Mouse (Mus musculus): ENCODE data around the gene Lmf1. TPM values are rescaled to one million over a fixed set of nuclear protein-coding genes. Genes with fewer than 3 reads are reported as not detected.

Gene Lmf1
- polyA plus RNA-seq, 1 experiment = 15.2 TPM

- Histone ChIP-seq H3K27me3 (ENCODE audit: control insufficient read depth, insufficient read depth, low read length, poor library complexity, severe bottlenecking) (no peaks in the 10 kb centered on the region), H3K27ac (ENCODE audit: insufficient read depth, low read length) (no peak overlapping the region), H3K4me3 (ENCODE audit: low read depth, low read length) (no peak overlapping the region), H3K9ac (ENCODE audit: low read depth, poor library complexity, severe bottlenecking) (no peak overlapping the region), H3K9me3 (replicated peaks; ENCODE audit: control insufficient read depth, insufficient read depth, low read length, poor library complexity, severe bottlenecking) (no peaks in the 10 kb centered on the region), H3K4me1 (ENCODE audit: control insufficient read depth, insufficient read depth, low read length) (no peaks in the 10 kb centered on the region), H3K36me3 (ENCODE audit: control insufficient read depth, insufficient read depth, low read length, poor library complexity, severe bottlenecking) (no peaks in the 10 kb centered on the region)
- no peak for TF ChIP-seq CTCF (IDR thresholded peaks at IDR 0.05; ENCODE audit: low read depth, low read length)
- no peak for TF ChIP-seq POLR2A (IDR thresholded peaks at IDR 0.05; ENCODE audit: insufficient read depth, low read length)
- no peak for TF ChIP-seq EP300 (IDR thresholded peaks at IDR 0.05; ENCODE audit: insufficient read depth, low read depth, low read length)
Observed at GRCm38 (mm10) chr17:25610151-25610550, 31.3 kb downstream of the Lmf1 start.

- Histone ChIP-seq H3K27me3 (ENCODE audit: control insufficient read depth, insufficient read depth, low read length, poor library complexity, severe bottlenecking) (no peaks in the 10 kb centered on the region), H3K27ac (ENCODE audit: insufficient read depth, low read length) (no peak overlapping the region), H3K36me3 (ENCODE audit: control insufficient read depth, insufficient read depth, low read length, poor library complexity, severe bottlenecking) (no peaks in the 10 kb centered on the region), H3K9me3 (replicated peaks; ENCODE audit: control insufficient read depth, insufficient read depth, low read length, poor library complexity, severe bottlenecking) (no peaks in the 10 kb centered on the region), H3K9ac (ENCODE audit: low read depth, poor library complexity, severe bottlenecking) (no peak overlapping the region), H3K4me1 (ENCODE audit: control insufficient read depth, insufficient read depth, low read length) (no peaks in the 10 kb centered on the region), H3K4me3 (ENCODE audit: low read depth, low read length) (no peak overlapping the region)
- no peak for TF ChIP-seq EP300 (IDR thresholded peaks at IDR 0.05; ENCODE audit: insufficient read depth, low read depth, low read length)
- TF ChIP-seq CTCF (IDR thresholded peaks at IDR 0.05; ENCODE audit: low read depth, low read length) = no peak
- no peak for TF ChIP-seq POLR2A (IDR thresholded peaks at IDR 0.05; ENCODE audit: insufficient read depth, low read length)
Observed at GRCm38 (mm10) chr17:25612537-25612936, 33.7 kb downstream of the Lmf1 start.

GRCm38 (mm10) chr17:25613323-25613722, 34.4 kb downstream of the Lmf1 start:
- no peaks in the 10 kb centered on the region for H3K9me3 ChIP-seq (replicated peaks; ENCODE audit: control insufficient read depth, insufficient read depth, low read length, poor library complexity, severe bottlenecking)
- no peaks in the 10 kb centered on the region for H3K27me3 ChIP-seq (ENCODE audit: control insufficient read depth, insufficient read depth, low read length, poor library complexity, severe bottlenecking)
- TF ChIP-seq EP300 (IDR thresholded peaks at IDR 0.05; ENCODE audit: insufficient read depth, low read depth, low read length) (no peak), CTCF (IDR thresholded peaks at IDR 0.05; ENCODE audit: low read depth, low read length) (no peak), POLR2A (IDR thresholded peaks at IDR 0.05; ENCODE audit: insufficient read depth, low read length) (no peak)
- no peak overlapping the region for H3K4me3 ChIP-seq (ENCODE audit: low read depth, low read length)
- no peaks in the 10 kb centered on the region for H3K36me3 ChIP-seq (ENCODE audit: control insufficient read depth, insufficient read depth, low read length, poor library complexity, severe bottlenecking)
- no peaks in the 10 kb centered on the region for H3K4me1 ChIP-seq (ENCODE audit: control insufficient read depth, insufficient read depth, low read length)
- H3K9ac ChIP-seq (ENCODE audit: low read depth, poor library complexity, severe bottlenecking) = no peak overlapping the region
- no peak overlapping the region for H3K27ac ChIP-seq (ENCODE audit: insufficient read depth, low read length)

DNA sequence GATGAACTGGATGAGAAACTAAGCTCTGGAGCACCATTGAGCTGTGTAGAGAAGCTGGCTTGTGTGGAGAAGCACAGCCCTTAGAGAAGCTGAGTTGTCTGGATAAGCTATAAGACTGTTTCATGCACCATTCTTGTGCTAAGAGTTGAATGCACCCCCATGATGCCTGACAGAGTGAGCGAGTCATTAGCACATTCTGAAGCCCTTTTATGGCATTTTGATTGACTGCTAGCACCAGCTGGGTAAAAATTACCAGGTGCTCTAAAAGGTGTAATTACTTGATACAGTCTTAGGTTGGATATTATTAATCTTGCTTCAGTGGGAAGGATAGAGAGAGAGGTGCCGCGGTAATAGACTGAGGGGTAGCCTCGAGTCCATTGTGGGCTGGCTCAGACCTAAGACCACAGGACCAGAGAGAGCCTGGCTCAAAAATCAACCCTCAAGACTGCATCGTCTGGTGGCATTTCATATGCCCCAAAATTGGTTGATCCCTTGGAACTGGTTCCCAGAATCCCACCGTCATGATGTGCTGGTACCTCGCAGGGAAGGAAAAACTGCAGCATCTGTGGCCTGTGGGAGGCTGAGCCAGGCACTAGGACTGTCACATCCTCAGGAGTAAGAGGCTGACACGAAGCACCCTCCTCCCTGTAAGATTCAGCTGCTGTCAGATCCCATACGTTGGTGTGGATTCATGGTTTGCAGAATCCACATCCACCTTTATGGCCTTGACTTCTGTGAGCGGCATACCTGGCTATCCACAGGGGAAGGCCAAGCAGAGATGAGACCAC, 36.0 kb downstream of the Lmf1 start:
- Histone ChIP-seq H3K36me3 (ENCODE audit: control insufficient read depth, insufficient read depth, low read length, poor library complexity, severe bottlenecking) (no peaks in the 10 kb centered on the region), H3K9ac (ENCODE audit: low read depth, poor library complexity, severe bottlenecking) (no peak overlapping the region), H3K27me3 (ENCODE audit: control insufficient read depth, insufficient read depth, low read length, poor library complexity, severe bottlenecking) (no peaks in the 10 kb centered on the region), H3K4me1 (ENCODE audit: control insufficient read depth, insufficient read depth, low read length) (no peaks in the 10 kb centered on the region), H3K4me3 (ENCODE audit: low read depth, low read length) (no peak overlapping the region), H3K27ac (ENCODE audit: insufficient read depth, low read length) (no peak overlapping the region), H3K9me3 (replicated peaks; ENCODE audit: control insufficient read depth, insufficient read depth, low read length, poor library complexity, severe bottlenecking) (no peaks in the 10 kb centered on the region)
- TF ChIP-seq EP300 (IDR thresholded peaks at IDR 0.05; ENCODE audit: insufficient read depth, low read depth, low read length) (no peak), POLR2A (IDR thresholded peaks at IDR 0.05; ENCODE audit: insufficient read depth, low read length) (no peak), CTCF (IDR thresholded peaks at IDR 0.05; ENCODE audit: low read depth, low read length) (no peak)

DNA sequence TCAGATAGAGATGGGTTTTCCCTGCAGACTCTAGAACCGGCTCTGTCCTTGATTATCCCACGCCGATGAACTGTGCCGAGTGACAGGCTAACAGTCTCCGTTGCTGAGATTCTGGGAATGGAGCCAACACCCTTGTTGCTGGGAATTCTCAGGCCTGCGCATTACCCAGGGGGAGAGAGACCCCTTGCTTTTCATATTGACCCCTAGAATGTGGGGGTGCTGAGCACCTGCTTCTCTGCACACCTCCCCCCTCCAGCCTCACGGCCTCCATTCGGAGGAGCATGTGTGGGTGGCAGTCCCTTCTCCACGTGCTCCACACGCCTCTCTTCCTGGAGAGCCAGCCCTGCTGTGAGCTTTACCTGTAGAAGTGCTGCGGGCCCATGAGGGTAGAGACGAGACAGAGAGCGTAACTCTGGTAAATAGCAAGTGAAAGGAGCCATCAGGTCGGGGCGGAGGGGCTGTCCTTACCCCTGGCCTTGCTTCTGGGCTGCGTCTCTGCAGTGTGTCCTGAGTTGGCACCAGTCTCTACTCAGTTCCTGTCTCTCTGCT, 39.7 kb downstream of the Lmf1 start:
- H3K9ac ChIP-seq (ENCODE audit: low read depth, poor library complexity, severe bottlenecking) = no peak overlapping the region
- no peaks in the 10 kb centered on the region for H3K9me3 ChIP-seq (replicated peaks; ENCODE audit: control insufficient read depth, insufficient read depth, low read length, poor library complexity, severe bottlenecking)
- H3K36me3 ChIP-seq (ENCODE audit: control insufficient read depth, insufficient read depth, low read length, poor library complexity, severe bottlenecking) = no peaks in the 10 kb centered on the region
- TF ChIP-seq EP300 (IDR thresholded peaks at IDR 0.05; ENCODE audit: insufficient read depth, low read depth, low read length) (no peak), POLR2A (IDR thresholded peaks at IDR 0.05; ENCODE audit: insufficient read depth, low read length) (no peak), CTCF (IDR thresholded peaks at IDR 0.05; ENCODE audit: low read depth, low read length) (no peak)
- no peak overlapping the region for H3K4me3 ChIP-seq (ENCODE audit: low read depth, low read length)
- no peaks in the 10 kb centered on the region for H3K27me3 ChIP-seq (ENCODE audit: control insufficient read depth, insufficient read depth, low read length, poor library complexity, severe bottlenecking)
- no peaks in the 10 kb centered on the region for H3K4me1 ChIP-seq (ENCODE audit: control insufficient read depth, insufficient read depth, low read length)
- H3K27ac ChIP-seq (ENCODE audit: insufficient read depth, low read length) = no peak overlapping the region

- Histone ChIP-seq H3K27ac (ENCODE audit: insufficient read depth, low read length) (no peak overlapping the region), H3K4me1 (ENCODE audit: control insufficient read depth, insufficient read depth, low read length) (no peaks in the 10 kb centered on the region), H3K4me3 (ENCODE audit: low read depth, low read length) (no peak overlapping the region), H3K9me3 (replicated peaks; ENCODE audit: control insufficient read depth, insufficient read depth, low read length, poor library complexity, severe bottlenecking) (no peaks in the 10 kb centered on the region), H3K27me3 (ENCODE audit: control insufficient read depth, insufficient read depth, low read length, poor library complexity, severe bottlenecking) (no peaks in the 10 kb centered on the region), H3K36me3 (ENCODE audit: control insufficient read depth, insufficient read depth, low read length, poor library complexity, severe bottlenecking) (no peaks in the 10 kb centered on the region), H3K9ac (ENCODE audit: low read depth, poor library complexity, severe bottlenecking) (no peak overlapping the region)
- no peak for TF ChIP-seq CTCF (IDR thresholded peaks at IDR 0.05; ENCODE audit: low read depth, low read length)
- no peak for TF ChIP-seq EP300 (IDR thresholded peaks at IDR 0.05; ENCODE audit: insufficient read depth, low read depth, low read length)
- TF ChIP-seq POLR2A (IDR thresholded peaks at IDR 0.05; ENCODE audit: insufficient read depth, low read length) = no peak
Observed at GRCm38 (mm10) chr17:25623441-25623840, 44.6 kb downstream of the Lmf1 start.

Measured in ES-Bruce4 (cell line).